Mouse (Mus musculus) G1E (cell line): ENCODE data around the gene Zfp988. TPM values are rescaled to one million over a fixed set of nuclear protein-coding genes. Genes with fewer than 3 reads are reported as not detected.
A peak's percentile ranks its signal among the peaks of the same experiment; 100 is the strongest.
"Not testable (repeated sequence)": the region's sequence is repeated elsewhere in the genome, so short reads cannot be mapped to it uniquely, and the experiment has no call there.

ENCODE experiments used
- ATAC-seq: 2 replicates; pipeline ENCODE4 v1.8.0; 2016; ENCODE audit warnings: mild to moderate bottlenecking; ENCODE audit not compliant: insufficient number of reproducible peaks, poor library complexity, low FRiP score, severe bottlenecking; ENCODE audit errors: extremely low read depth
- DNase-seq: peaks from one replicate; pipeline ENCODE4 v3.0.0; 2012; ENCODE audit warnings: low spot score
- H3K27me3 ChIP-seq: 2 replicates; pipeline ENCODE4 v1.6.1; 2012; ENCODE audit warnings: mild to moderate bottlenecking, low read length, inconsistent platforms; ENCODE audit not compliant: insufficient read depth
- H3K36me3 ChIP-seq: replicated peaks from 2 replicates; pipeline ENCODE3; 2012; ENCODE audit warnings: mild to moderate bottlenecking, inconsistent platforms
- H3K4me1 ChIP-seq: 2 replicates; pipeline ENCODE4 v1.6.1; 2012; ENCODE audit warnings: low read depth, low read length, inconsistent platforms, mixed read lengths; ENCODE audit not compliant: insufficient read depth
- H3K4me3 ChIP-seq: 2 replicates; pipeline ENCODE4 v1.5.1; 2012; ENCODE audit warnings: low read depth, mild to moderate bottlenecking, inconsistent platforms, low read length, moderate library complexity, mixed read lengths
- H3K9me3 ChIP-seq: replicated peaks from 2 replicates; pipeline ENCODE4 v1.6.1; 2012; ENCODE audit warnings: inconsistent platforms
- CTCF ChIP-seq: IDR thresholded peaks from 2 replicates; pipeline ENCODE4 v1.5.1; 2012; ENCODE audit warnings: low read depth, low read length, inconsistent platforms, mixed read lengths
- GATA1 ChIP-seq: IDR thresholded peaks from 2 replicates; pipeline ENCODE4 v1.6.1; 2012; ENCODE audit warnings: borderline replicate concordance, low read length, inconsistent platforms, mixed read lengths
- GATA2 ChIP-seq: IDR thresholded peaks from 2 replicates; pipeline ENCODE4 v1.6.1; 2012; ENCODE audit warnings: low read depth, low read length, inconsistent platforms, borderline replicate concordance
- POLR2AphosphoS5 ChIP-seq: IDR thresholded peaks from 2 replicates; pipeline ENCODE4 v1.6.1; 2012; ENCODE audit warnings: low read depth, low read length, inconsistent platforms; ENCODE audit not compliant: insufficient replicate concordance
- TAL1 ChIP-seq: conservative IDR thresholded peaks from 2 replicates; pipeline ENCODE4 v1.6.1; 2012; ENCODE audit warnings: low read depth, low read length, inconsistent platforms, mixed read lengths
- polyA plus RNA-seq: library from polyadenylated mRNA; stranded (reverse); fragments of >175 nt; gene quantifications from 2 replicates; pipeline ENCODE4 v1.2.3, GENCODE M21; 2012
- total RNA-seq, 2 experiments: library from RNA; stranded (forward) in 1 of 2; stranded (reverse) in 1 of 2; fragments of 200-1000 nt in 1 of 2; fragments of >200 nt in 1 of 2; fragmentation: Nextera tagmentation in 1 of 2; gene quantifications; 2 replicates each; pipeline ENCODE4 v1.2.3; 2014 to 2017

The Zfp988 gene
- total and polyA plus RNA-seq, 3 experiments: 0.03 to 2.0 (median 0.16) TPM

GRCm38 (mm10) chr4:147335691-147336367 is 30.4 kb downstream of the Zfp988 start:
- ATAC-seq: peak; percentile 51
- H3K36me3 ChIP-seq, DNase-seq, H3K27me3 ChIP-seq, H3K4me1 ChIP-seq, H3K4me3 ChIP-seq: not testable (repeated sequence)
- peaks cover 28% of the 10 kb centered on the region for H3K9me3 ChIP-seq

GRCm38 (mm10) chr4:147336368-147337195 is 31.1 kb downstream of the Zfp988 start:
- not testable (repeated sequence) for H3K4me3 ChIP-seq, H3K27me3 ChIP-seq, H3K36me3 ChIP-seq, DNase-seq, H3K4me1 ChIP-seq, ATAC-seq
- peaks cover 29% of the 10 kb centered on the region for H3K9me3 ChIP-seq

- not testable (repeated sequence) for H3K4me1 ChIP-seq, DNase-seq, ATAC-seq, H3K27me3 ChIP-seq, H3K36me3 ChIP-seq, H3K4me3 ChIP-seq
- peaks cover 29% of the 10 kb centered on the region for H3K9me3 ChIP-seq
These were observed 32.0 kb downstream of the Zfp988 start for GRCm38 (mm10) chr4:147337520-147337919.

- ATAC-seq (no peak), DNase-seq (no peak)
- H3K9me3 ChIP-seq: peaks cover 33% of the 10 kb centered on the region
These were observed 32.6 kb downstream of the Zfp988 start for GRCm38 (mm10) chr4:147338032-147338610.

GRCm38 (mm10) chr4:147338706-147339105 is 33.2 kb downstream of the Zfp988 start:
- not testable (repeated sequence) for DNase-seq, H3K36me3 ChIP-seq, H3K4me3 ChIP-seq, H3K27me3 ChIP-seq, ATAC-seq, H3K4me1 ChIP-seq
- H3K9me3 ChIP-seq: peaks cover 39% of the 10 kb centered on the region

More at GRCm38 (mm10) chr4:147338032-147338610, 32.6 kb downstream of the Zfp988 start:
- Histone ChIP-seq H3K4me1 (no peaks in the 10 kb centered on the region), H3K4me3 (no peak overlapping the region), H3K27me3 (no peaks in the 10 kb centered on the region), H3K36me3 (no peaks in the 10 kb centered on the region)
- TF ChIP-seq GATA1: no peak
- TF ChIP-seq TAL1: no peak
- no peak for TF ChIP-seq GATA2
- TF ChIP-seq CTCF: no peak
- TF ChIP-seq POLR2AphosphoS5: no peak

GRCm38 (mm10) chr4:147339601-147340219 is 34.2 kb downstream of the Zfp988 start:
- not testable (repeated sequence) for ATAC-seq, H3K27me3 ChIP-seq, DNase-seq, H3K4me3 ChIP-seq, H3K4me1 ChIP-seq, H3K36me3 ChIP-seq
- H3K9me3 ChIP-seq: peaks cover 39% of the 10 kb centered on the region

- not testable (repeated sequence) for H3K36me3 ChIP-seq, H3K27me3 ChIP-seq, H3K4me1 ChIP-seq, DNase-seq, ATAC-seq, H3K4me3 ChIP-seq
- H3K9me3 ChIP-seq: peaks cover 36% of the 10 kb centered on the region
These were observed 34.8 kb downstream of the Zfp988 start for GRCm38 (mm10) chr4:147340236-147340635.

GRCm38 (mm10) chr4:147340876-147341275 is 35.4 kb downstream of the Zfp988 start:
- ATAC-seq, H3K4me3 ChIP-seq, H3K36me3 ChIP-seq, H3K4me1 ChIP-seq, DNase-seq, H3K27me3 ChIP-seq: not testable (repeated sequence)
- H3K9me3 ChIP-seq: peaks cover 31% of the 10 kb centered on the region

- H3K9me3 ChIP-seq: peaks cover 23% of the 10 kb centered on the region
- H3K4me3 ChIP-seq, H3K27me3 ChIP-seq, H3K4me1 ChIP-seq, DNase-seq, H3K36me3 ChIP-seq: not testable (repeated sequence)
- ATAC-seq: peak; percentile 49
These were observed 37.8 kb downstream of the Zfp988 start for GRCm38 (mm10) chr4:147343042-147343908.

GRCm38 (mm10) chr4:147345061-147345554 is 39.6 kb downstream of the Zfp988 start:
- H3K4me3 ChIP-seq, H3K27me3 ChIP-seq, ATAC-seq, H3K4me1 ChIP-seq, DNase-seq, H3K36me3 ChIP-seq: not testable (repeated sequence)
- peaks cover 26% of the 10 kb centered on the region for H3K9me3 ChIP-seq
